Mouse (Mus musculus) heart, postnatal 0 days (tissue): ENCODE results near the gene Pdcd1lg2.

Experiments
- CTCF ChIP-seq: IDR thresholded peaks from 2 replicates; pipeline ENCODE4 v1.5.1; 2016; ENCODE audit warnings: antibody characterized with exemption, control low read depth, low read depth
- EP300 ChIP-seq: IDR thresholded peaks from 2 replicates; pipeline ENCODE4 v1.6.1; 2016; ENCODE audit warnings: antibody characterized with exemption, low read depth

GRCm38 (mm10) chr19:29368041-29368440, 42.7 kb upstream of the Pdcd1lg2 start:
- TF ChIP-seq CTCF, result no peak
- TF ChIP-seq EP300, result no peak
